Mouse (Mus musculus): ENCODE data around the gene Rnf141.

Rnf141 gene

GRCm38 (mm10) chr7:110834018-110834417 lies 10.2 kb downstream of the Rnf141 start:
- DNase-seq (ENCODE audit: extremely low spot score, low spot score), result no peak

- no peak for DNase-seq (ENCODE audit: extremely low spot score, low spot score)
Measured at GRCm38 (mm10) chr7:110833024-110833423, 11.2 kb downstream of the Rnf141 start.

GRCm38 (mm10) chr7:110823995-110824953 lies 20.0 kb downstream of the Rnf141 start:
- DNase-seq (ENCODE audit: extremely low spot score, low spot score), result no peak

- DNase-seq (ENCODE audit: extremely low spot score, low spot score), result no peak
Measured at GRCm38 (mm10) chr7:110823593-110823992, 20.7 kb downstream of the Rnf141 start.

GRCm38 (mm10) chr7:110823076-110823475 lies 21.2 kb downstream of the Rnf141 start:
- no peak for DNase-seq (ENCODE audit: extremely low spot score, low spot score)

- no peak for DNase-seq (ENCODE audit: extremely low spot score, low spot score)
Measured at GRCm38 (mm10) chr7:110822055-110822454, 22.2 kb downstream of the Rnf141 start.

GRCm38 (mm10) chr7:110821653-110822052 lies 22.6 kb downstream of the Rnf141 start:
- DNase-seq (ENCODE audit: extremely low spot score, low spot score), result no peak

GRCm38 (mm10) chr7:110821068-110821467 lies 23.2 kb downstream of the Rnf141 start:
- DNase-seq (ENCODE audit: extremely low spot score, low spot score), result no peak

- no peak for DNase-seq (ENCODE audit: extremely low spot score, low spot score)
Measured at GRCm38 (mm10) chr7:110818787-110819350, 25.4 kb downstream of the Rnf141 start.

GRCm38 (mm10) chr7:110818206-110818605 lies 26.1 kb downstream of the Rnf141 start:
- DNase-seq (ENCODE audit: extremely low spot score, low spot score), result no peak

- no peak for DNase-seq (ENCODE audit: extremely low spot score, low spot score)
Measured at GRCm38 (mm10) chr7:110816037-110816436, 28.2 kb downstream of the Rnf141 start.

GRCm38 (mm10) chr7:110813983-110814382 lies 30.3 kb downstream of the Rnf141 start:
- no peak for DNase-seq (ENCODE audit: extremely low spot score, low spot score)

GRCm38 (mm10) chr7:110811529-110811928 lies 32.7 kb downstream of the Rnf141 start:
- no peak for DNase-seq (ENCODE audit: extremely low spot score, low spot score)

- DNase-seq (ENCODE audit: extremely low spot score, low spot score), result no peak
Measured at GRCm38 (mm10) chr7:110810995-110811394, 33.3 kb downstream of the Rnf141 start.

GRCm38 (mm10) chr7:110809585-110810557 lies 34.4 kb downstream of the Rnf141 start:
- no peak for DNase-seq (ENCODE audit: extremely low spot score, low spot score)

GRCm38 (mm10) chr7:110808962-110809361 lies 35.3 kb downstream of the Rnf141 start:
- no peak for DNase-seq (ENCODE audit: extremely low spot score, low spot score)

GRCm38 (mm10) chr7:110807460-110808030 lies 36.7 kb downstream of the Rnf141 start:
- no peak for DNase-seq (ENCODE audit: extremely low spot score, low spot score)

GRCm38 (mm10) chr7:110804266-110804665 lies 40.0 kb downstream of the Rnf141 start:
- no peak for DNase-seq (ENCODE audit: extremely low spot score, low spot score)

GRCm38 (mm10) chr7:110803131-110803530 lies 41.1 kb downstream of the Rnf141 start:
- DNase-seq (ENCODE audit: extremely low spot score, low spot score), result no peak

GRCm38 (mm10) chr7:110801028-110801427 lies 43.2 kb downstream of the Rnf141 start:
- DNase-seq (ENCODE audit: extremely low spot score, low spot score), result peak; percentile 78
